Mouse (Mus musculus): ENCODE results near the gene Polg2. TPM values are rescaled to one million over a fixed set of nuclear protein-coding genes. Genes with fewer than 3 reads are reported as not detected.

Gene Polg2
- total and polyA plus RNA-seq, 3 experiments, result 12.1 to 12.5 (median 12.3) TPM

GRCm38 (mm10) chr11:106814601-106815320 is 35.4 kb upstream of the Polg2 start:
- Histone ChIP-seq H3K4me1 (ENCODE audit: control insufficient read depth in 1 of 2, insufficient read depth in 2 of 2) (no peaks in the 10 kb centered on the region), H3K27ac (ENCODE audit: insufficient read depth, low read depth) (no peak overlapping the region), H3K79me2 (replicated peaks; ENCODE audit: control insufficient read depth, extremely low read depth, insufficient read depth, poor library complexity, severe bottlenecking) (no peaks in the 10 kb centered on the region), H3K4me2 (ENCODE audit: insufficient read depth, low read depth, poor library complexity, severe bottlenecking) (no peak overlapping the region), H3K4me3 (replicated peaks in 1 of 3; ENCODE audit: low read depth in 2 of 3, low read length in 2 of 3, poor library complexity in 1 of 3) (no peak overlapping the region), H3K36me3 (replicated peaks in 1 of 2; ENCODE audit: control insufficient read depth in 1 of 2, insufficient read depth in 1 of 2, low read length in 1 of 2) (peaks cover 83 to 96% of the 10 kb centered on the region in 2 experiments), H3K9ac (ENCODE audit: insufficient read depth, low read depth) (no peak overlapping the region), H3K9me3 (replicated peaks; ENCODE audit: low read length) (no peaks in the 10 kb centered on the region), H3K27me3 (replicated peaks) (no peaks in the 10 kb centered on the region)
- in situ Hi-C loops (cut with MboI; ENCODE audit: low pct_ligation_motif_present, low pct_unique_long_range_greater_than_20kb, low sequenced_read_pairs), result no loop called here
- no peak for TF ChIP-seq MYC (IDR thresholded peaks at IDR 0.05; ENCODE audit: low read depth, low read length)
- TF ChIP-seq NRF1 (IDR thresholded peaks at IDR 0.05; ENCODE audit: low read depth, low read length), result no peak
- no peak for TF ChIP-seq MXI1 (IDR thresholded peaks at IDR 0.05; ENCODE audit: low read depth, low read length)
- TF ChIP-seq BHLHE40 (IDR thresholded peaks at IDR 0.05; ENCODE audit: low read depth, low read length), result no peak
- no peak for TF ChIP-seq CHD1 (IDR thresholded peaks at IDR 0.05; ENCODE audit: low read depth, low read length)
- no peak for TF ChIP-seq MAFK (IDR thresholded peaks at IDR 0.05; ENCODE audit: insufficient replicate concordance, low read length)
- no peak for TF ChIP-seq ZC3H11A (IDR thresholded peaks at IDR 0.05; ENCODE audit: low read depth, low read length)
- TF ChIP-seq MAZ (IDR thresholded peaks at IDR 0.05; ENCODE audit: low read depth, low read length), result no peak
- no peak for TF ChIP-seq JUND (conservative IDR thresholded peaks at IDR 0.05; ENCODE audit: low read depth, low read length)
- TF ChIP-seq USF2 (conservative IDR thresholded peaks at IDR 0.05; ENCODE audit: low read depth, low read length), result no peak
- TF ChIP-seq GABPA (IDR thresholded peaks at IDR 0.05; ENCODE audit: insufficient replicate concordance, low read depth, low read length), result no peak
- TF ChIP-seq MAX (IDR thresholded peaks at IDR 0.05; ENCODE audit: low read length), result no peak
- TF ChIP-seq IRF4 (IDR thresholded peaks at IDR 0.05; ENCODE audit: low read depth, low read length), result no peak
- no peak for TF ChIP-seq MEF2A (IDR thresholded peaks at IDR 0.05; ENCODE audit: borderline replicate concordance, low read depth, low read length)
- TF ChIP-seq KAT2A (IDR thresholded peaks at IDR 0.05; ENCODE audit: insufficient replicate concordance, low read length), result no peak
- TF ChIP-seq ELF1 (IDR thresholded peaks at IDR 0.05; ENCODE audit: low read depth, low read length), result no peak
- TF ChIP-seq ZNF384 (IDR thresholded peaks at IDR 0.05; ENCODE audit: low read depth, low read length), result no peak
- TF ChIP-seq CTCF (conservative IDR thresholded peaks at IDR 0.05 in 1 of 2, IDR thresholded peaks at IDR 0.05 in 1 of 2; ENCODE audit: low read depth in 2 of 2, low read length in 2 of 2), result no peak
- no peak for TF ChIP-seq CHD2 (IDR thresholded peaks at IDR 0.05; ENCODE audit: low read length)
- TF ChIP-seq EP300 (IDR thresholded peaks at IDR 0.05; ENCODE audit: low read length), result no peak
- DNase-seq (ENCODE audit: extremely low read depth), result no peak
- dilution Hi-C loops (cut with MboI; ENCODE audit: extremely low pct_ligation_motif_present, extremely low pct_unique_long_range_greater_than_20kb, low sequenced_read_pairs), result no loop called here
